Comparison of ENCODE assay signal across 8 mouse cellular contexts in genomic region chr11:21033823-21034401, GRCm38 (mm10). TPM values are rescaled to one million over a fixed set of nuclear protein-coding genes. Genes with fewer than 3 reads are reported as not detected.
A peak's percentile ranks its signal among the peaks of the same experiment; 100 is the strongest.
DNase-seq lines count a peak whose midpoint lies in the region; ATAC-seq and TF ChIP-seq lines count a peak whose summit lies in the region.

No protein-coding gene starts in this region.

- H3K27ac ChIP-seq in heart, embryonic 11.5 days (ENCODE audit: low read depth, low read length), result no peak overlapping the region
- no peak overlapping the region for H3K27ac ChIP-seq in limb, embryonic 14.5 days (replicated peaks; ENCODE audit: low read depth, low read length)

- H3K36me3 ChIP-seq in heart, embryonic 11.5 days (ENCODE audit: control insufficient read depth, insufficient read depth, low read length), result no peaks in the 10 kb centered on the region
- no peaks in the 10 kb centered on the region for H3K36me3 ChIP-seq in limb, embryonic 14.5 days (ENCODE audit: control insufficient read depth, insufficient read depth, low read length)

- no peak for ATAC-seq in heart, embryonic 11.5 days (replicated peaks; ENCODE audit: insufficient number of reproducible peaks, low FRiP score, low TSS enrichment)
- no peak; the same call in 1 of the 2 replicates for ATAC-seq in limb, embryonic 14.5 days (ENCODE audit: low FRiP score, low read depth)

- 45% methylated on average over 11 of the region's 11 CpGs for WGBS in heart, embryonic 11.5 days (ENCODE audit: insufficient replicate concordance)
- WGBS in limb, embryonic 14.5 days, result 29% methylated on average over 11 of the region's 11 CpGs

- no peaks in the 10 kb centered on the region for H3K9me3 ChIP-seq in heart, embryonic 11.5 days (replicated peaks; ENCODE audit: control insufficient read depth, low read length)
- H3K9me3 ChIP-seq in limb, embryonic 14.5 days (ENCODE audit: control insufficient read depth, low read length), result no peaks in the 10 kb centered on the region

- no peak for TF ChIP-seq POLR2A in limb, embryonic 14.5 days (IDR thresholded peaks at IDR 0.05; ENCODE audit: borderline replicate concordance, extremely low read depth, insufficient read depth, insufficient read length)

- intact Hi-C loops in heart, postnatal 25 days (cut with DNase I), result loop anchor here (5.0 kb wide), 2 partner anchors 58 to 117 kb away; partner anchors contain the start of gene Peli1

- DNase-seq in heart, adult 18-20 months, result peak; percentile 68 to 69
- peak; percentile 26 for DNase-seq in adrenal gland, postnatal 10 days
- DNase-seq in heart, postnatal 25 days (ENCODE audit: low spot score), result peak; percentile 10
- DNase-seq in limb, embryonic 14.5 days (ENCODE audit: low spot score), result peak; percentile 17
- peak; percentile 21 for DNase-seq in neural tube, embryonic 10.5 days (ENCODE audit: extremely low spot score, low spot score)
- DNase-seq in thymus, postnatal 36 days, result peak; percentile 40 to 41
- DNase-seq in layer of hippocampus, adult 8-10 months (ENCODE audit: low spot score in 2 of 2), result no peak

- no peak overlapping the region; the same call in 1 of the 2 replicates for H3K4me2 ChIP-seq in heart, embryonic 11.5 days
- H3K4me2 ChIP-seq in limb, embryonic 14.5 days (replicated peaks; ENCODE audit: low read depth, low read length, severe bottlenecking), result peak overlapping the region; percentile 8; the same call in 1 of the 2 replicates

- no peaks in the 10 kb centered on the region for H3K27me3 ChIP-seq in heart, embryonic 11.5 days (ENCODE audit: control insufficient read depth, insufficient read depth, low read length)
- no peaks in the 10 kb centered on the region for H3K27me3 ChIP-seq in limb, embryonic 14.5 days (ENCODE audit: control insufficient read depth, insufficient read depth, low read length)

- no peak overlapping the region for H3K9ac ChIP-seq in heart, embryonic 11.5 days (ENCODE audit: low read depth, low read length)
- H3K9ac ChIP-seq in limb, embryonic 14.5 days (ENCODE audit: low read depth, low read length, severe bottlenecking), result 0 out of 2 replicates have a peak overlapping the region, but pooled peaks have one; percentile 25

- 0 out of 2 replicates have a peak, but pooled peaks cover 6% of the 10 kb centered on the region for H3K4me1 ChIP-seq in heart, embryonic 11.5 days (ENCODE audit: control insufficient read depth, insufficient read depth, low read length)
- peaks cover 6% of the 10 kb centered on the region for H3K4me1 ChIP-seq in limb, embryonic 14.5 days (ENCODE audit: control insufficient read depth, insufficient read depth, low read length)

- no peak overlapping the region for H3K4me3 ChIP-seq in heart, embryonic 11.5 days (ENCODE audit: low read depth, low read length)
- H3K4me3 ChIP-seq in limb, embryonic 14.5 days (replicated peaks; ENCODE audit: low read length), result no peak overlapping the region

RNA-seq across cellular contexts. Expression of gene Peli1, which starts 57.2 kb away (rescaled TPM):
- 10 to 100 TPM; 12.7 to 17.6 TPM for total RNA-seq in heart, adult 18-20 months (2021)
- polyA plus RNA-seq in heart, embryonic 11.5 days (2014; fragmentation: Nextera tagmentation; extraction: Ambion mirVana), result 30.4 and 31.9 TPM in 2 replicates
- total RNA-seq in adrenal gland, postnatal 10 days (2021), result 10 to 100 TPM; 21.1 to 21.2 TPM
- 10 to 100 TPM; 12.4 to 16.0 TPM for total RNA-seq in heart, postnatal 25 days (2021)
- 28.1 and 31.8 TPM in 2 replicates for polyA plus RNA-seq in limb, embryonic 14.5 days (2012; rRNA removed)
- polyA plus RNA-seq in limb, embryonic 14.5 days (2014; fragmentation: Nextera tagmentation; extraction: Ambion mirVana), result 43.8 and 49.8 TPM in 2 replicates
- 10 to 100 TPM; 43.0 to 49.2 (median 46.6) TPM for total RNA-seq in layer of hippocampus, adult 8-10 months (2022)

Comparison
In these comparisons a context has a peak if more than half of its experiments do, and no peak if none do; other contexts are left out.
1. DNase-seq: peak in heart, adult 18-20 months (2 of 2), adrenal gland, postnatal 10 days (single experiment), heart, postnatal 25 days (single experiment), limb, embryonic 14.5 days (single experiment), neural tube, embryonic 10.5 days (single experiment) and thymus, postnatal 36 days (2 of 2); none in layer of hippocampus, adult 8-10 months (0 of 2).